ENCODE assay signal across 10 mouse cellular contexts in genomic region chr8:123135406-123135805, GRCm38 (mm10). TPM values are rescaled to one million over a fixed set of nuclear protein-coding genes. Genes with fewer than 3 reads are reported as not detected.
DNase-seq lines count a peak whose midpoint lies in the region; ATAC-seq and TF ChIP-seq lines count a peak whose summit lies in the region.
"Had no signal": no experiment of that assay in that cellular context is flagged by ENCODE, and none has a peak within 500 bp of the region (broad histone marks: within the 10 kb centered on the region; RNA-seq: fewer than 3 reads in every experiment).

No protein-coding gene starts in this region.

- TF ChIP-seq CTCF in testis, adult 2 months (IDR thresholded peaks at IDR 0.05; ENCODE audit: control insufficient read depth, insufficient read depth, insufficient replicate concordance, low read depth, low read length) = no peak

- no peak for TF ChIP-seq POLR2A in testis, adult 2 months (IDR thresholded peaks at IDR 0.05; ENCODE audit: control insufficient read depth, low read depth, low read length)

- H3K9me3 ChIP-seq in midbrain, embryonic 10.5 days (replicated peaks) = peaks cover 4% of the 10 kb centered on the region; the same call in 1 of the 2 replicates

- H3K4me3 ChIP-seq in testis, adult 2 months (ENCODE audit: control insufficient read depth, low read depth, low read length) = peak overlapping the region; percentile 80
- no peak overlapping the region for H3K4me3 ChIP-seq in midbrain, embryonic 10.5 days
- H3K4me3 ChIP-seq: liver, embryonic 13.5 days had no signal

- ATAC-seq in erythroid progenitor cell, adult 5-6 weeks (replicated peaks; ENCODE audit: low FRiP score, poor library complexity, severe bottlenecking) = no peak

- peak; percentile 61 for DNase-seq in embryo, embryonic 10 days (ENCODE audit: low spot score)
- DNase-seq in embryo, embryonic 9.5 days (ENCODE audit: extremely low spot score) = no peak
- no peak for DNase-seq in testis, postnatal 10 days (ENCODE audit: low spot score)
- DNase-seq in midbrain, embryonic 10.5 days (ENCODE audit: low spot score) = no peak
- DNase-seq in spleen, adult 18-20 months = no peak
- no peak for DNase-seq in cerebellum, postnatal 36 days
- DNase-seq: liver, embryonic 13.5 days had no signal

- peaks cover 15% of the 10 kb centered on the region for H3K4me1 ChIP-seq in testis, adult 2 months (ENCODE audit: control insufficient read depth, insufficient read depth, low read length)
- peaks cover 31% of the 10 kb centered on the region for H3K4me1 ChIP-seq in midbrain, embryonic 10.5 days

- no peaks in the 10 kb centered on the region for H3K36me3 ChIP-seq in testis, adult 2 months (ENCODE audit: control insufficient read depth, insufficient read depth, low read length)
- no peaks in the 10 kb centered on the region for H3K36me3 ChIP-seq in midbrain, embryonic 10.5 days
- H3K36me3 ChIP-seq: liver, embryonic 13.5 days had no signal

- no peaks in the 10 kb centered on the region for H3K27me3 ChIP-seq in testis, adult 2 months (ENCODE audit: control insufficient read depth, insufficient read depth, low read length)
- peaks cover 8% of the 10 kb centered on the region; the same call in 1 of the 2 replicates for H3K27me3 ChIP-seq in midbrain, embryonic 10.5 days (ENCODE audit: low read depth, poor library complexity, severe bottlenecking)

- no peak overlapping the region for H3K27ac ChIP-seq in testis, adult 2 months (ENCODE audit: control insufficient read depth, insufficient read depth, low read depth, low read length)
- H3K27ac ChIP-seq in midbrain, embryonic 10.5 days (replicated peaks) = peak overlapping the region; percentile 69
- H3K27ac ChIP-seq: liver, embryonic 13.5 days had no signal

- WGBS in midbrain, embryonic 10.5 days = 28% methylated on average over 7 of the region's 7 CpGs

RNA-seq across cellular contexts. Expression of gene Cpne7, which starts 18.2 kb away (rescaled TPM):
- 1.1 and 1.3 TPM in 2 replicates for polyA plus RNA-seq in testis, adult 2 months (2012; rRNA removed)
- 0.32 and 0.39 TPM in 2 replicates for polyA plus RNA-seq in midbrain, embryonic 10.5 days (2016; fragmentation: Nextera tagmentation; extraction: Ambion mirVana)
- total RNA-seq in erythroid progenitor cell, adult 5-6 weeks (2015; ENCODE audit: low replicate concordance) = not detected in 2 replicates
- not detected in 2 replicates for total RNA-seq in erythroid progenitor cell, adult 5-6 weeks (2017; ENCODE audit: low replicate concordance)

RNA-seq across cellular contexts. Expression of gene Sult5a1, which starts 22.7 kb away (rescaled TPM):
- 3.8 and 5.2 TPM in 2 replicates for polyA plus RNA-seq in testis, adult 2 months (2012; rRNA removed)
- 3.6 and 3.8 TPM in 2 replicates for polyA plus RNA-seq in midbrain, embryonic 10.5 days (2016; fragmentation: Nextera tagmentation; extraction: Ambion mirVana)
- total RNA-seq in erythroid progenitor cell, adult 5-6 weeks (2015; ENCODE audit: low replicate concordance) = not detected in 2 replicates
- total RNA-seq in erythroid progenitor cell, adult 5-6 weeks (2017; ENCODE audit: low replicate concordance) = not detected in 2 replicates
- total RNA-seq: neutrophil, adult 5-6 weeks had no signal

RNA-seq across cellular contexts. Expression of gene Rpl13, which starts 33.3 kb away (rescaled TPM):
- 834 and 1,155 TPM in 2 replicates for polyA plus RNA-seq in testis, adult 2 months (2012; rRNA removed)
- 1,200 and 1,392 TPM in 2 replicates for polyA plus RNA-seq in midbrain, embryonic 10.5 days (2016; fragmentation: Nextera tagmentation; extraction: Ambion mirVana)
- total RNA-seq in erythroid progenitor cell, adult 5-6 weeks (2015; ENCODE audit: low replicate concordance) = 320 and 376 TPM in 2 replicates
- total RNA-seq in erythroid progenitor cell, adult 5-6 weeks (2017; ENCODE audit: low replicate concordance) = 611 and 691 TPM in 2 replicates

RNA-seq across cellular contexts. Expression of gene Dpep1, which starts 50.6 kb away (rescaled TPM):
- 9.6 and 10.5 TPM in 2 replicates for polyA plus RNA-seq in testis, adult 2 months (2012; rRNA removed)
- polyA plus RNA-seq in midbrain, embryonic 10.5 days (2016; fragmentation: Nextera tagmentation; extraction: Ambion mirVana) = 4.3 and 5.7 TPM in 2 replicates
- total RNA-seq in erythroid progenitor cell, adult 5-6 weeks (2015; ENCODE audit: low replicate concordance) = 0.84 and 2.2 TPM in 2 replicates
- 0.39 TPM in 1 of 2 replicates, not detected in the other for total RNA-seq in erythroid progenitor cell, adult 5-6 weeks (2017; ENCODE audit: low replicate concordance)
- total RNA-seq: neutrophil, adult 5-6 weeks had no signal
